Mouse (Mus musculus): ENCODE results near the gene Usp4.

The Usp4 gene

DNA sequence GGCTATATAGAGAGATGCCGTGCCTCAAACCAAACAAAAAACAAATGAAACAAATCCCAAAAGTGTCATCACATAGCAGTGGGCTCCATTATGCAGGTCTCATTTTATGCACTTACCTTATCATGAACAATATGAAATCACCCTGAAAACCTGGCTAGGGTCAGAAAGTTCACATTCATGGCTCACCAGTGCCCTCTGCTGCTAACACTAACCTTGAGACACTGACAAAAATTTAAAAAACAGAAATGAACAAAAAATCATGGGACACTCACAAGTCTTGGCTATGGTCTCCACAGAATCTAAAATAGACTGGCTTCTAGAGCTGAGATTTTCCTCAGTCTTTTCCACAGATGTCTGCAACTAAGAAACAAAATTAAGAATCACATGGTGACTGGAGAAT is 64.6 kb downstream of the Usp4 start:
- DNase-seq (ENCODE audit: low spot score) = no peak

DNA sequence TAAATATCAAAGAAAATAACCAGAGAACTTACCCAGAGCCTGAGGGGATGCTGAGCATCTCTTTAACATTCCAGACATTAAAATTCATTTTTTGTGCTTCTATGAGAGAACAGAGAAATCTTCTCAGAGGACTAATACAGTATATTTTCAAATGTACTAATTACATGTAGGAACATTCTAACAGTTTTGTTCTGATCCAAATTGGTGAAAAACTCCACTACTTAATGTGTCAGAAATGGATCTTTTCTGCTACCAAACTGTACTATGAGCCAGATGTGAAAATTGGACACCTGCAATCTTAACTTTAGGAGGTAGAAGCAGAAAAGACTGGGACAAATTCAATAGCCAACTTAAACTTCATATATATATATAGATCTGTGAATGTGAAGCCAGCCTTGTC is 80.7 kb downstream of the Usp4 start, which contains the start of gene Ccdc36:
TSS of gene Ccdc36 (minus strand) at position 101 of the 400 bp plus-strand sequence.
- DNase-seq (ENCODE audit: low spot score) = no peak

DNA sequence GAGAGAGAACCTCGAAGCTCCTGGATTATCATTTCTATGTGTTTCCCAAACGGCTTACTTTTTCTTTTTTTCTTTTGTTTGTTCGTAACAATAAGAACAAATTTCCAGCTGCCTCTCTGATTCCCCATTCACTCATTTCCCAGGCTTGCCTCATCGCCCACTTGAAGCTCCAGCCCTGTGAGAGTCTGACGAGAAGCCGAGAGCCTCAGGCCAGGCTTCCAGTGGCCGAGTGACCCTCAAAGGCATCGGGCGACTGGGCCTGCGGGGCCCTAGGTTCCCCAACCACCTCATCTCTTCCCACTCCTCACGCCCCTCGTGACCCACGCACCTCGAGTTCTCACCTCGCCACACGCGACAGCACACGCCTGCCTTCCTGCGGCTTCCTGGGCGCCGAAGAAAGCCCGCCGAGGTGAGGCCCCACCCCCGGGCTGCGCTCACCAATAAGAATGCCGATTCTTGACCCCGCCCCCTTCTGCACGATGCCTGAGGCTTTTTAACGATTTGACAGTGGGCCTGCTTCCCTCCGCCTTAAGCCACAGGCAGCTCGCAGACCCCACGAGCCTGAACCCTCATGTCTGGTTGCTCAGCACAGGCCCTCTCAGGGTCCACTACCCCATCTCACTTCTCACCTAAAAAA is 83.9 kb downstream of the Usp4 start:
- DNase-seq (ENCODE audit: low spot score) = no peak

DNA sequence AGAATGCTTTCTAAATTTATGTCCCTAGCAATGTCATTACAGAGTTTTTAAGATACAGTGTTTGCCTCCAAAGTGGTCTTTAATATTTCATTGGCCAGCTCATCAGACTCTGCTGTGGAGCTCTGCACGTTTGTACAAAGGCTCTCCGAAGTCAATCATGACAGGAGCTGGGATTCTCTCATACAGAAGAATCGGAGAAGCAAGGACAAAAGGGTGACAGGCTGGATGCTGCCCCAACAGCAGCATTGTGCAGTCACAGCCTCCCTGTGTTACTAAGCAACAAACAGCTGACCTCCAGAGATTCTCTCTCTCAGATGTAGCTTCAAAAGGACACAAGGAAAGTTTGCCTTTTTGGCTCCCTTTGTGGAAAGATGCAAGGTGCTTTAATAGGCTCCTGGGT is 88.5 kb downstream of the Usp4 start, which contains the start of gene BC048562:
TSS of gene BC048562 (plus strand) at position 301 of the 400 bp plus-strand sequence.
- no peak for DNase-seq (ENCODE audit: low spot score)

DNA sequence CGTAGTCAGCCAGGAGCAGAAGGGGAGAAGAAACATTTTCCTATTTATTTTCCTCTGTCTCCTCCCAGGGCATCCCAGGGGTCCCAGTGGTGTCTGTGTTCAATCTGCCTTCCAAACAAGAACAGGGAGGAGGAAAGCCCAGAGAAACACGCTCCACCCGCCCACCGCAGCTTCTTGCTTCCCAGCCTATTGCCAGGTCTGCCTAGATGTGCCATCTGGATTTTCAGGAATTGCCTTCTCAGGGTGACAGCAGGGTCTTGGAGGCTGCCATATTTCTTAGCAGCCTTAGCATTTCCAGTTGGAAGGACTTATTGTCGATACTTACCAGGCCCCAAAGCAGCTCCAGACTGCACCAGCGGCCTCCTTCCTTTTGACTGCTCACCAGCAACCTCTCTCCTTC is 91.5 kb downstream of the Usp4 start:
- no peak for DNase-seq (ENCODE audit: low spot score)

DNA sequence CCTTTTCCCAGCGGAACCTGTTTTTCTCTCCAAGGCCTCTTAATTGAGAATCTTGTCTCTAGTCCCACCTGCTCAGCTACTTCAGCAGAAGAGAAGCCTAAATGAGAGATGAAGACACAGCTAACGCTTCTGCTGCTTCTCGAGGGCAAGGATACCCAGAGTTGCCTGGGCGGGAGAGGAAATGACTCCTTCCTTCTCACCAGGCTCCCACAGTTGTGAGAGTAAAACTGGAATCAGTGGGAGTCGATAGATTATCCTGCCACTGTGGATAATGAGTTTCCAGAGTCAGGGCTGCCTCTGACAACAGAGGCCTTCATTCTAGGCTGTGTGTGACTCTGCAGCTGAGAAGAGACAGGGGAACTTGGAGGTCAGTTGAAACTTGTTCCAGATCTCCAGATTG is 92.8 kb downstream of the Usp4 start:
- DNase-seq (ENCODE audit: low spot score) = no peak

DNA sequence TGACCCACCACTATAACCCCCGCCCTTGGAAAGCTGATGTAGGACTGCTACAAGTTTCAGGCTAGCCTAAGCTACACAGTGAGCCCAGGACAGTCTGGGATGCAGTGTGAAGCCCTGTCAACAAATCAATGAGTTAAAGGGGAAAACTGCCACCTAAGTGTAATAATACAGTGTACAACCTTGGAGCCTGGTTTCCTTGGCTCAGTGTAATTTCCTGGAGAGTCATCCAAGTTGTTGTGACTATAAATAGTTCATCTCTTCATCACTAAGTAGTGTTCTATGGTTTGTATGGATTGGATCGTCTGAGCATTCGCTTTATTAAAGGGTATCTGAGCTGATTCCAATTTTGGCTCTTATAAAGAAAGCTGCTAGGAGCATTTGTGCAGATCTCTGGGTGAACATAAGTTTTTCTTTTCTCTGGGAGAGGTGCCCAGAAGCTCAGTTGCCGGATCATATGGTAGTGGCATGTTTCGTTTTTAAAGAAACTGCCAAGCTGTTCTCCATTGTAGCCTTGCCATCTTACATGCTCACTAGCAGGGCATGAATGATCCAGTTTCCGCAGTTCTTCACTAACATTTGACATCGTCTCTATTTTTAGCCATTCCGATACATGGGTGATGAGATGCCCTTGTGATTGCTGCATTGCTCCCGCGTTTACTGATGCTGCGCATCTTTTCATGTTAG is 93.7 kb downstream of the Usp4 start:
- peak; percentile 69 for DNase-seq (ENCODE audit: low spot score)

Measured in layer of hippocampus, adult 9-10 months (tissue).